Mouse (Mus musculus) naive thymus-derived CD4-positive, alpha-beta T cell, adult 2 months (primary cell): ENCODE results near the gene Adamtsl2.

Experiments used
- DNase-seq: peaks from one replicate; pipeline ENCODE4 v3.0.0-alpha.2; 2011; ENCODE audit warnings: low read depth

Gene Adamtsl2

GRCm38 (mm10) chr2:27119766-27120165 is 40.6 kb downstream of the Adamtsl2 start:
- no peak for DNase-seq

- DNase-seq, result no peak
These were observed 41.1 kb downstream of the Adamtsl2 start for GRCm38 (mm10) chr2:27120241-27120641.

- DNase-seq, result peak; percentile 82
These were observed 42.6 kb downstream of the Adamtsl2 start for GRCm38 (mm10) chr2:27121626-27122355.

- DNase-seq, result peak; percentile 28
These were observed 43.4 kb downstream of the Adamtsl2 start for GRCm38 (mm10) chr2:27122578-27122977.

GRCm38 (mm10) chr2:27123121-27123520 is 43.9 kb downstream of the Adamtsl2 start:
- DNase-seq, result no peak

GRCm38 (mm10) chr2:27125979-27126378 is 46.8 kb downstream of the Adamtsl2 start:
- DNase-seq, result peak; percentile 86

- no peak for DNase-seq
These were observed 47.3 kb downstream of the Adamtsl2 start for GRCm38 (mm10) chr2:27126496-27126895.

- no peak for DNase-seq
These were observed 49.8 kb downstream of the Adamtsl2 start for GRCm38 (mm10) chr2:27128990-27129389.

- DNase-seq, result no peak
These were observed 56.8 kb downstream of the Adamtsl2 start for GRCm38 (mm10) chr2:27135935-27136334.

GRCm38 (mm10) chr2:27136336-27136735 is 57.2 kb downstream of the Adamtsl2 start:
- no peak for DNase-seq

- no peak for DNase-seq
These were observed 57.6 kb downstream of the Adamtsl2 start for GRCm38 (mm10) chr2:27136789-27137188.

GRCm38 (mm10) chr2:27138356-27138755 is 59.2 kb downstream of the Adamtsl2 start:
- DNase-seq, result no peak

GRCm38 (mm10) chr2:27141950-27142693 is 62.9 kb downstream of the Adamtsl2 start, which contains the start of gene Fam163b:
TSS of gene Fam163b (minus strand) at chr2:27142491.
- peak; percentile 58 for DNase-seq

GRCm38 (mm10) chr2:27144957-27145356 is 65.8 kb downstream of the Adamtsl2 start:
- no peak for DNase-seq

GRCm38 (mm10) chr2:27146840-27147239 is 67.7 kb downstream of the Adamtsl2 start:
- DNase-seq, result no peak

GRCm38 (mm10) chr2:27149457-27149856 is 70.3 kb downstream of the Adamtsl2 start:
- DNase-seq, result no peak

- no peak for DNase-seq
These were observed 75.4 kb downstream of the Adamtsl2 start for GRCm38 (mm10) chr2:27154466-27155185.

- no peak for DNase-seq
These were observed 77.4 kb downstream of the Adamtsl2 start for GRCm38 (mm10) chr2:27156596-27156995.
